Mouse (Mus musculus) forebrain, embryonic 14.5 days (tissue): ENCODE data around the gene Usp48. TPM values are rescaled to one million over a fixed set of nuclear protein-coding genes. Genes with fewer than 3 reads are reported as not detected.

ENCODE experiments used
- ATAC-seq: fragments of 200-750 bp; cut with Nextera tagmentation; 2 replicates; pipeline ENCODE4 v1.8.0; 2017; ENCODE audit warnings: mild to moderate bottlenecking, moderate library complexity
- DNase-seq: peaks from one replicate; pipeline ENCODE4 v3.0.0-alpha.2; 2015; ENCODE audit warnings: low spot score
- H3K27ac ChIP-seq: fragments of 300-500 bp; sonication (generic); 2 replicates; pipeline ENCODE4 v1.5.1; 2014; ENCODE audit warnings: low read depth, mild to moderate bottlenecking, control low read depth, low read length, moderate library complexity
- H3K27me3 ChIP-seq: fragments of 300-500 bp; sonication (generic); replicated peaks from 2 replicates; pipeline ENCODE4 v1.6.1; 2014; ENCODE audit warnings: low read length, control low read depth, mixed read lengths; ENCODE audit not compliant: control insufficient read depth, insufficient read depth
- H3K36me3 ChIP-seq: fragments of 300-500 bp; sonication (generic); 2 replicates; pipeline ENCODE4 v1.6.1; 2014; ENCODE audit warnings: low read length, control low read depth; ENCODE audit not compliant: control insufficient read depth, insufficient read depth
- H3K4me1 ChIP-seq: fragments of 300-500 bp; sonication (generic); 2 replicates; pipeline ENCODE4 v1.6.1; 2014; ENCODE audit warnings: antibody characterized with exemption, low read length, control low read depth; ENCODE audit not compliant: control insufficient read depth, insufficient read depth
- H3K4me2 ChIP-seq: fragments of 300-500 bp; sonication (generic); 2 replicates; pipeline ENCODE4 v1.6.1; 2014; ENCODE audit warnings: mild to moderate bottlenecking, control low read depth, low read length
- H3K4me3 ChIP-seq: fragments of 300-500 bp; sonication (generic); 2 replicates; pipeline ENCODE4 v1.5.1; 2014; ENCODE audit warnings: low read depth, low read length, control low read depth
- H3K9ac ChIP-seq: fragments of 300-500 bp; sonication (generic); 2 replicates; pipeline ENCODE4 v1.6.1; 2014; ENCODE audit warnings: mild to moderate bottlenecking, low read length, control low read depth, moderate library complexity
- H3K9me3 ChIP-seq: fragments of 300-500 bp; sonication (generic); replicated peaks from 2 replicates; pipeline ENCODE4 v1.6.1; 2016; ENCODE audit warnings: low read length, control low read depth, mixed read lengths; ENCODE audit not compliant: control insufficient read depth
- WGBS: fragments of 180-500 bp; shearing (Covaris S2); extraction: QIAGEN DNeasy Blood & Tissue Kit; methylation state at CpG from one replicate; pipeline ENCODE4 v1.1.7; 2014; 5-methylcytosine and 5-hydroxymethylcytosine counted together
- polyA plus RNA-seq: library from polyadenylated mRNA; unstranded; fragments of >200 nt; fragmentation: Nextera tagmentation; extraction: Ambion mirVana; gene quantifications from 2 replicates; pipeline ENCODE4 v1.2.1, GENCODE M21; 2014

Gene Usp48
- 52.4 and 68.4 TPM in 2 replicates for polyA plus RNA-seq

- Histone ChIP-seq H3K9me3 (no peaks in the 10 kb centered on the region), H3K4me1 (peaks cover 14% of the 10 kb centered on the region), H3K27ac (peak within 1 kb of the TSS; percentile 99), H3K9ac (peak within 1 kb of the TSS; percentile 88), H3K36me3 (no peaks in the 10 kb centered on the region), H3K27me3 (no peaks in the 10 kb centered on the region), H3K4me3 (peak within 1 kb of the TSS; percentile 81), H3K4me2 (peak within 1 kb of the TSS; percentile 87)
- under 1% methylated on average over 75 of the region's 92 CpGs for WGBS
- peak; percentile 95 for ATAC-seq
- peak; percentile 100 for DNase-seq
Measured at GRCm38 (mm10) chr4:137593601-137594495, at the start of gene Usp48. Gene Usp48 (plus strand): TSS chr4:137593755.

- Histone ChIP-seq H3K4me3 (no peak overlapping the region), H3K4me2 (no peak overlapping the region), H3K4me1 (no peaks in the 10 kb centered on the region), H3K27me3 (no peaks in the 10 kb centered on the region), H3K27ac (no peak overlapping the region), H3K9ac (no peak overlapping the region), H3K9me3 (no peaks in the 10 kb centered on the region), H3K36me3 (peaks cover 10% of the 10 kb centered on the region; the same call in 1 of the 2 replicates)
- ATAC-seq (no peak), DNase-seq (no peak)
- WGBS: 96% methylated on average over 9 of the region's 9 CpGs
Measured at GRCm38 (mm10) chr4:137545568-137545967, 48.0 kb upstream of the Usp48 start.

DNA sequence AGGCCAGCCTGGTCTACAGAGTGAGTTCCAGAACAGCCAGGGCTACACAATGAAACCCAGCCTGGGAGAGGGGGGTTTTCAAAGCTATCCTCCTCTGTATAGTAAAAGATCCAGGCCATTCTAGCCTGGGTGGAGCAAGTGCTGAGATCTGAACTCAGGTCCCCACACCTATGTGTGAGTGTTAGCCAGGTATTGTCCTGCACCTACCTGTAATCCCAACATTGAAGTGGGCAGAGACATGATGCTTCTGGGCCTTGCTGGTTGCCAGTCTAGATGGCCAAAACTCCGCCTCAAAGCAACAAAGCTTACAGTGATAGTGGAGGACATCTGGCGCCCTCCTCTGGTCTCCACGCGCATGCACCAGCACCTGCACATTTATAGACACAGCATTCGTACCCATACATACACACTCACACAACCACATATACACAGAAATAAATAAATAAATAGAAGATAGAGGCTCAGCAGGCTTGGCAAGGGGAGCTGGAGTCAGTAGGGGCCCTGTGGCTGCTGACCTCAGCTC is 47.5 kb upstream of the Usp48 start:
- Histone ChIP-seq H3K36me3 (peaks cover 13% of the 10 kb centered on the region; the same call in 1 of the 2 replicates), H3K4me3 (no peak overlapping the region), H3K4me2 (no peak overlapping the region), H3K4me1 (no peaks in the 10 kb centered on the region), H3K27me3 (no peaks in the 10 kb centered on the region), H3K9ac (no peak overlapping the region), H3K9me3 (no peaks in the 10 kb centered on the region), H3K27ac (no peak overlapping the region)
- WGBS: 81% methylated on average over 5 of the region's 5 CpGs
- ATAC-seq (no peak), DNase-seq (peak; percentile 59)

GRCm38 (mm10) chr4:137553466-137553865 is 40.1 kb upstream of the Usp48 start:
- WGBS: 96% methylated on average over 17 of the region's 17 CpGs
- H3K4me2 ChIP-seq: no peak overlapping the region
- no peaks in the 10 kb centered on the region for H3K4me1 ChIP-seq
- DNase-seq: no peak
- no peak for ATAC-seq
- H3K4me3 ChIP-seq: no peak overlapping the region
- H3K36me3 ChIP-seq: peaks cover 21% of the 10 kb centered on the region
- no peaks in the 10 kb centered on the region for H3K27me3 ChIP-seq
- H3K9me3 ChIP-seq: no peaks in the 10 kb centered on the region
- no peak overlapping the region for H3K27ac ChIP-seq
- H3K9ac ChIP-seq: no peak overlapping the region

DNA sequence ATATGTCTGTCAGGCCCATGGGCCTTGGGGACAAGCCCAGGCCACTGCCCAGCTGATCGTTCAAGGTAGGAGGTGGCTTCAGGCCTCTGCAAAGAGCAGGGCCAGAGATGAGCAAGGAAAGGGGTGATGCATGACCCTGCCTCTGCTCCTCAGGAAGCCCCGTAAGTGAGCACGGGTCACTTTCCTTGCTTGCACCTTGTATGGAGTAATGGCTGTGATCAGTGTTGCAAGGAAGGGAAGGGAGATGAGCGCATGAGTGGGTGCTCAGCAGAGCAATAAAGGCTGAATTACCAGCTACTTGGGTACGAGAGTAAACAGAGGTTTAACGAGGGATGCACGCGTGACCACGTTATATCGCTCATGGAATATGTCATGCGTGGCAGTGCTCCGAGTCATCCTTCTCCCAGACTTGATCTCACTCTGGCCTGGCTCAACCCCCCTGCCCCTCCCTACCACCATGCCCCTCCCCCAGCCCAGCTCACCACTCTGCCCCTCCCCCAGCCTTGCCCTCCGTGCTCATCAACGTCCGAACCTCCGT is 36.8 kb upstream of the Usp48 start:
- no peak overlapping the region for H3K27ac ChIP-seq
- no peaks in the 10 kb centered on the region for H3K9me3 ChIP-seq
- no peak overlapping the region for H3K9ac ChIP-seq
- H3K4me2 ChIP-seq: no peak overlapping the region
- WGBS: 92% methylated on average over 16 of the region's 16 CpGs
- H3K4me1 ChIP-seq: no peaks in the 10 kb centered on the region
- ATAC-seq: no peak
- H3K36me3 ChIP-seq: peaks cover 20% of the 10 kb centered on the region
- no peak for DNase-seq
- no peak overlapping the region for H3K4me3 ChIP-seq
- H3K27me3 ChIP-seq: no peaks in the 10 kb centered on the region

DNA sequence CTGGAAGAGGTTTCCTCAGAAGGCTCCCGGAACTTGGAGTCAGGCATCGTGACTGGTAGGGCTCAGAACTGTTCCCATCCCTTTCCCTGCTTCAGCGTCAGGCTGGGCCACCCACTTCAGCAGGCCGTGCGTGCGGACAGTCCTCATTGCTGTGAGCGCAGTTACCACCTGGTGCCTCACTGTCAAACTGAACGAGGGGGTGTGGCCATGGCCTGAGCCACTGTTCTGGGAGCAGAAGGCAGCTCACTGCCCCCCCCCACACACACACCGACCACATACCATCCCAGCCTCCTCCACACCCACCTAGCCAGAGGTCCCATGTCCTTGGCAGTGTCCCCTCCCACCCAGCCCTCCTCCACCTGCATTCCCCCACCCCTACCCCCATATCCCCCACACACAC is 23.7 kb upstream of the Usp48 start:
- H3K27ac ChIP-seq: no peak overlapping the region
- ATAC-seq (no peak), DNase-seq (no peak)
- H3K4me2 ChIP-seq: no peak overlapping the region
- H3K4me3 ChIP-seq: no peak overlapping the region
- 82% methylated on average over 9 of the region's 9 CpGs for WGBS
- no peak overlapping the region for H3K9ac ChIP-seq
- 0 out of 2 replicates have a peak, but pooled peaks cover under 1% of the 10 kb centered on the region for H3K36me3 ChIP-seq
- H3K4me1 ChIP-seq: no peaks in the 10 kb centered on the region
- H3K27me3 ChIP-seq: no peaks in the 10 kb centered on the region
- H3K9me3 ChIP-seq: no peaks in the 10 kb centered on the region

- H3K4me1 ChIP-seq: 0 out of 2 replicates have a peak, but pooled peaks cover 2% of the 10 kb centered on the region
- no peak within 1 kb of the TSS for H3K4me3 ChIP-seq
- no peaks in the 10 kb centered on the region for H3K36me3 ChIP-seq
- H3K27ac ChIP-seq: no peak within 1 kb of the TSS
- H3K9me3 ChIP-seq: no peaks in the 10 kb centered on the region
- H3K9ac ChIP-seq: no peak within 1 kb of the TSS
- ATAC-seq (no peak), DNase-seq (no peak)
- 0 out of 2 replicates have a peak, but pooled peaks cover 7% of the 10 kb centered on the region for H3K27me3 ChIP-seq
- no peak within 1 kb of the TSS for H3K4me2 ChIP-seq
- WGBS: 90% methylated on average over 10 of the region's 10 CpGs
Measured at GRCm38 (mm10) chr4:137574469-137574868, 19.1 kb upstream of the Usp48 start, which contains the start of gene Ldlrad2. Gene Ldlrad2 (minus strand): TSS chr4:137574569.

GRCm38 (mm10) chr4:137577486-137577885 is 16.1 kb upstream of the Usp48 start:
- no peak overlapping the region for H3K27ac ChIP-seq
- H3K4me2 ChIP-seq: no peak overlapping the region

More at GRCm38 (mm10) chr4:137577486-137577885, 16.1 kb upstream of the Usp48 start:
- no peaks in the 10 kb centered on the region for H3K36me3 ChIP-seq
- H3K27me3 ChIP-seq: 0 out of 2 replicates have a peak, but pooled peaks cover 9% of the 10 kb centered on the region
- no peak overlapping the region for H3K9ac ChIP-seq
- H3K4me3 ChIP-seq: no peak overlapping the region
- no peak for DNase-seq
- WGBS: 90% methylated on average over 12 of the region's 12 CpGs
- no peak for ATAC-seq
- no peaks in the 10 kb centered on the region for H3K9me3 ChIP-seq
- 0 out of 2 replicates have a peak, but pooled peaks cover 2% of the 10 kb centered on the region for H3K4me1 ChIP-seq
